Mouse (Mus musculus) v-Abl transformed pro-B cells (cell line): Measurements from ENCODE around the gene 6030408B16Rik.

Experiments used
- in situ Hi-C, 2 experiments: fragments of 400-800 bp; cut with MboI; formaldehyde crosslinking; loops; one replicate each; pipeline ENCODE4 v1.15.1; 2025; ENCODE audit not compliant: unreplicated experiment in 2 of 2

6030408B16Rik gene

DNA sequence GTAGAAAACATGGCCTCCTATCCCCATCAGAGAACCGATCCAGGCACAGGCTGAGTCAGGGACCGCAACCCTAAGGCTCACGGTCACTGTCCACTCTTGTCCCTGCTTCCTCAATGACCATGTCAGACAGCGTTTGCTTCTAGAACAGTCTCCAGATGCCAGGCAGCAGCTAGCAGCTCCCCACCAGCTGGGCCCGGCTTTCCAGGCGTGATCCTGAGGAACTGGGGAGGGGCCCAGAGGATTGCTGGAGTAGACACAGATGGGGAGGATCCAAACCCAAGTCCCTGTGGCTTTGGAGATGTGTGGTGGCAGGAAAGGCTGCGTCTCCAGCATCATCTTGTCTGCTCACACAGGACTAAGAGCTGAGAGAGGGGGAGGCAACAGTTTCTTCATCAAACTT, 2.1 kb downstream of the 6030408B16Rik start:
- in situ Hi-C loops = no loop called here

DNA sequence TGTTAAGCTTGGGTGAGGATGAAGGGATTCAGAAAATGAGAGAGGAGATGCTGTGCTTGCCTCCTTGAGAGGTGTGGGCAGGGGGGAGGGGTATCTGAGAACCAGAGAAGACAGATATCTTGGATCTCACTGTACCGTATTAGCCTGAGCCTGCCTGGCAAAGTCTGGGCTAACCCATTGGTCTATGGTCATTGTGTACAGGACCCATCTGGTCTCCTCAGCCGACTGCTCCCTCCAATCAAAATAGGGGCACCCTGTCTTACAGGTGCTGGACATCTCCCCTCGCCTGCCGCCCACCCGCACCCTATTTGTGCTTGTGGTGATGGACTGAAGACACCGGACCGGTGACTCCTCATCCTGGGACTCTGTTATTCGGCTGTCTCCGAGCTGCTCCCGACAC, 2.6 kb downstream of the 6030408B16Rik start:
- in situ Hi-C loops = no loop called here

DNA sequence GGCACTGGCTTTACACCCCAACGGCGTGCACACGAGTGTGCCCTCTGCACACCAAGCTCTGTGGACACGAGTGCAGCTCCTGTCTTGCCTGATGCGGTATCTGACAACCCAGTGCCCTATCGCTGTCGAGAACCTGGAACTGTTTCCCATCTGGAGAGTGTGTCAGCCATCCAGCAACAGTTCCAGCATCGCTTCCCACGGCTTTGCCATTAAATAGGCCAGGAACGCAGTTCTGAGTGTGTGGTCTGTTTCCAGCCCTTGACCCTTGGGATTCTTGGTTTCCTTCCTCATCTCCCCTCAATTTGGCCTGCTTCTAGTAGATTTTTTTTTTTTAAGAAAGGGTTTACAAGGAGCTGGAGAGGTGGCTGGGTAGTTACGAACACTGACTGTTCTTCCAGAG, 3.1 kb downstream of the 6030408B16Rik start:
- in situ Hi-C loops = no loop called here

DNA sequence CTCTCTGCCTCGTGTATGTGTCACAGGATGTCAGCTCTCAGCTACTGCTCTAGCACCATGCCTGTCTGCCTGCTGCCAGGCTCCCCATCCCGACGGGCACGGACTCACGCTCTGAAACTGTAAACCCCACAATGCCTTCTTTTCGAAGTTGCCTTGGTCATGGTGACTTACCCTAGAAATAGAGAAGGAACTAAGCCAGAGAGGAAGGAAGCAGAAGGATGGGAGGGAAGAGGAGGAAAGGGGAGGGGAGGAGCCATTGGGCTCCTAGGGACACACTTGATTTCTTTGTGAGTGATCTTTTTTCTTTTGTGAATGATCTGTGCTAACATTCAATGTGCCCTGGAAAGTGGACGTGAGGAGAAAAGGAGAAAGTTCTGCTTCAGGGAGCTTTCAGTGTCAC, 5.0 kb downstream of the 6030408B16Rik start:
- in situ Hi-C loops = no loop called here

- in situ Hi-C loops = no loop called here
Measured at GRCm38 (mm10) chr15:101298550-101298949, 5.5 kb downstream of the 6030408B16Rik start.

DNA sequence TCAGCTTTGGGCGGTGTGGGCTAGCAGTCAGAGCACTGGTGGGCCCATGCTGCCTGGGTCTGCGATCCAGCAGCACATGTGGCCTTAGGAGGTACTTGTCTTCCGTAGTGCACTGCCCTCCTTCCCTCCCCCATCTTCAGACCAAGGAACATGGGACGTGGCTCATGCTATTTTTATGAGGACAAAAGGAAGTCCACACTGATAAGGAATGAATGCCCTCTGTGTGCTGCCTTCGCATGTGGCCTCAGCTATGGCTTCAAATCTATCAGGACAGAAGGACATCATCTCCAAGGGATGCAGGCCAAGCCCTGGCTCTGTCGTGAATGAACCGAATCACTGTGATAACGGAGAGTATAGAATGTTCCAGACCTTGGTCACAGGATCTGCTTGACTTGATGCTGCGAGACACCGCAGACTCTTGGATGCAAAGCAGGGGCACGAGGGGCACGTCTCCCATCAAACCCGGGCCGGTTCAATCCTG, 6.5 kb downstream of the 6030408B16Rik start:
- in situ Hi-C loops = no loop called here

DNA sequence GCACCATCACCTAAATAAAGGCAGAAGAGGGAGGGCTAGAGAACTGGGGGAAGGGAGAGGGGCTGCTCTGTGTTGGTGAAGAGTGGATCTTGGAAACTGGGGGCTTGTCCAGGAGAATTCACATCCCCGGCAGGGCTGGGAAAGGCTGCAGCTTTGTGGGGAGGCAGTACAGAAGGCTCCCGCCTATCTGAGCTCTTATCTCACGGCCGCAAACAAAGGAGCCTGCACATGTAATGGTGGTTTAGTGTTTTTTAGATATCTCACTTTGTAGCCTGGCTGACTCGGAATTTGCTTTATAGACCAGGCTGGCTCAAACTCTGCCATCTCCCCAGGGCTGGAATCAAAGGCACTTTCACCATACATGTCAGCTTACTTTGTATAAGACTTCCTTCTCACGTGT, 7.1 kb downstream of the 6030408B16Rik start:
- in situ Hi-C loops = loop anchor here in 1 of 2 experiments (25.0 kb wide), 1 partner anchor 538 kb away; the partner anchor contains the start of gene Slc4a8

- in situ Hi-C loops = loop anchor here in 1 of 2 experiments (25.0 kb wide), 1 partner anchor 540 kb away; the partner anchor contains the start of gene Slc4a8
Measured at GRCm38 (mm10) chr15:101302201-101302600, 9.2 kb downstream of the 6030408B16Rik start.

DNA sequence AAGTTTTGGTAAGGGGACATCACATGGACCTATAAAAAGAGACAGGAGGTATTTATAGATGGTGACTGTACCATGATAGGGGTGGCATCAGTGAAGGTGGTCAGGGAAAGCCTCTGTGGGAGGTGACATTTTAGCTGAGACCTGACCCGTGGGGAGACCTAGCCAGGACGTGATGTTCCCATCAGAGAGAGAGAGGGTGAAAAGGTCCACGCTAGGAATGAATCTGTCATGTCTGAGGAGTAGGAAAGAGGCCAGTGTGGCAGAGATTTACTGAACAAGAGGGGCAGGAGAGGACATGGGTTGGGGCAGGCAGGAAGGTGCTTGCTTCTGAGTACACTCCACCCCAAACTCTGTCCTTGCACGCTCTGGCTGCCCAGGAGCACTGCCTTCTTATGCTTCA, 10.8 kb downstream of the 6030408B16Rik start:
- in situ Hi-C loops = loop anchor here in 1 of 2 experiments (25.0 kb wide), 1 partner anchor 542 kb away; the partner anchor contains the start of gene Slc4a8

- in situ Hi-C loops = loop anchor here in 1 of 2 experiments (25.0 kb wide), 1 partner anchor 544 kb away; the partner anchor contains the start of gene Slc4a8
Measured at GRCm38 (mm10) chr15:101306459-101306858, 13.4 kb downstream of the 6030408B16Rik start.

- in situ Hi-C loops = loop anchor here in 1 of 2 experiments (25.0 kb wide), 1 partner anchor 546 kb away; the partner anchor contains the start of gene Slc4a8
Measured at GRCm38 (mm10) chr15:101308440-101309348, 15.7 kb downstream of the 6030408B16Rik start.

GRCm38 (mm10) chr15:101309493-101309892, 16.5 kb downstream of the 6030408B16Rik start:
- in situ Hi-C loops = loop anchor here in 1 of 2 experiments (25.0 kb wide), 1 partner anchor 547 kb away; the partner anchor contains the start of gene Slc4a8

GRCm38 (mm10) chr15:101311087-101311770, 18.2 kb downstream of the 6030408B16Rik start:
- in situ Hi-C loops = loop anchor here (5.0 to 25.0 kb wide), 2 partner anchors 69 to 549 kb away; partner anchors contain the start of gene Slc4a8 (in 1 of the 2)

GRCm38 (mm10) chr15:101312006-101312405, 19.0 kb downstream of the 6030408B16Rik start:
- in situ Hi-C loops = loop anchor here (5.0 to 25.0 kb wide), 2 partner anchors 70 to 550 kb away; partner anchors contain the start of gene Slc4a8 (in 1 of the 2)

GRCm38 (mm10) chr15:101315378-101315777, 22.4 kb downstream of the 6030408B16Rik start:
- in situ Hi-C loops = loop anchor here (5.0 to 25.0 kb wide), 2 partner anchors 33 to 553 kb away; partner anchors contain the start of genes Atg101 (in 2 of the 2) and Slc4a8 (in 1 of the 2)

DNA sequence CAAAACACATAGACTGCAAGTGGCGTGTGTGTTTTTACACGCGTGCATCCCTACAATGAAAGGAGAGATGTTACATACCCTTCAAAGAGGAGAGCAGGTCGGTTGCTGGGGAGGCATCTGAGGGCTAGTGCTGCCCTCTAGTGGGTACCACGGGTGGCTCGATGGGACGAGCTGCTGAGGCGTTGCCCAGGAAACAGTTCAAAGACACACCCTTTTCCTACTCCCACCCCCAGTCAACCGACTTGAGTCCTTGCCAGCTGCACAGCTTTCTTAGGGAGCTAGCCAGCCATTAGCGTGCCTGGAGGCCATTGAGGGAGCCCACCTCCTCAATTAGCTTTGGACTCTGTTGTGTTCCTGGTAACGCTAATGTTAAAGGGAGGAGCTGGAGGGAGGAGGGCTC, 22.8 kb downstream of the 6030408B16Rik start:
- in situ Hi-C loops = loop anchor here (5.0 to 25.0 kb wide), 2 partner anchors 34 to 554 kb away; partner anchors contain the start of genes Atg101 (in 2 of the 2) and Slc4a8 (in 1 of the 2)

- in situ Hi-C loops = loop anchor here (5.0 to 25.0 kb wide), 2 partner anchors 34 to 554 kb away; partner anchors contain the start of genes Atg101 (in 2 of the 2) and Slc4a8 (in 1 of the 2)
Measured at GRCm38 (mm10) chr15:101316279-101316912, 23.4 kb downstream of the 6030408B16Rik start.

DNA sequence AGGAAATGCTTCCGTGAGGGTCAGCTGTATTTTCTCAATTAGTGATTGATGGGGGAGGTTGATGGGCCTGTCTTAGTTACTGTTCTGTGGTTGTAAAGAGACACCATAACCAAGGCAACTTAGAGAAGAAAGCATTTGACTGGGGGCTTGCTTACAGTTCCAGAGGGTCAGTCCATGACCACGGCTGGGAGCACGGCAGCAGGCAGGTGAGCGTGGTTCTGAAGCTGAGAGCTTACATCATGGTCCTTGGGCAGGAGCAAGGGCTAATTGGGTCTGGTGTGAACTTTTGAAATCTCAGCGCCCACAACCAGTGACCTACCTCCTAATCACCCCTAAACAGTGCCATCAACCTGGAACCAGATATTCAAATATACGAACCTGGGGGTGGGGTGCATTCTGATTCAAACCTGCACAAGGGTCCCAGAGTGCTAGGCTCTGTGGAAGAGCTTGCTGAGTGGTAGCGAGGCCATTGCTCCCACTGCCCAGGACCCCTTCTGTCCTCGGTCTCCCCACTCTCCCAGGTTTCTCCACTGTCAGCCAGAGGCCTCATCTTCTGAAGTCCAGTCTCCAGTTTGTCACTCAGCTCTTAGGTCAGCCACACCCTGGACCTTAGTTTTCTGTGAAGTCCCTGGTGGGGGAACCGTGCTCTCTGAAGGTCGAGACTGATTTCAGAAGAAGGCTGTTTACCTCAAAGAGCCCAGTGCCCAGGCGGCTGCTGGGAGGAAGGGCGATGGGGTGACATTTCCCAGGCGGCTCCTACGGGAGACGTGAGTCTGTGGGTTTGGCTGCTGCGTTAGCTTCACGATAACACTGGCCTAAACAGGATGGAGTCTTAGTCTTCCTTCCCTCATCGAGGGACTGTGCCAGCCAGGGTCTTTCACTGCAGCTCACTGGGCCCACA, 24.2 kb downstream of the 6030408B16Rik start:
- in situ Hi-C loops = loop anchor here (5.0 to 25.0 kb wide), 2 partner anchors 35 to 555 kb away; partner anchors contain the start of genes Atg101 (in 2 of the 2) and Slc4a8 (in 1 of the 2)
